Mouse (Mus musculus) olfactory bulb, adult 2 months (tissue): Measurements from ENCODE around the gene Oxnad1.

Experiments used
- CTCF ChIP-seq: fragments of 200-500 bp; IDR thresholded peaks from 2 replicates; pipeline ENCODE4 v1.5.1; 2012; ENCODE audit warnings: low read depth, mild to moderate bottlenecking, low read length, moderate library complexity; ENCODE audit not compliant: insufficient read depth
- POLR2A ChIP-seq: fragments of 200-500 bp; IDR thresholded peaks from 2 replicates; pipeline ENCODE4 v1.6.1; 2012; ENCODE audit warnings: mild to moderate bottlenecking, low read depth, low read length, moderate library complexity; ENCODE audit not compliant: insufficient read depth

GRCm38 (mm10) chr14:32144734-32145133 is 59.6 kb downstream of the Oxnad1 start:
- no peak for TF ChIP-seq POLR2A
- no peak for TF ChIP-seq CTCF
